Mouse (Mus musculus) liver, postnatal 0 days (tissue): ENCODE measurements at regions not wholly inside any gene's neighbourhood (a gene's known extent, or its start where the extent isn't known, plus 50 kb on each side); places are given as distances from the start of the nearest gene placed in this dataset.
"Not testable (repeated sequence)": the region's sequence is repeated elsewhere in the genome, so short reads cannot be mapped to it uniquely, and the experiment has no call there.

Experiments used
- ATAC-seq: fragments of 200-750 bp; cut with Nextera tagmentation; 2 replicates; pipeline ENCODE4 v1.8.0; 2017; ENCODE audit warnings: mild to moderate bottlenecking, moderate library complexity
- DNase-seq: peaks from one replicate; pipeline ENCODE4 v3.0.0-alpha.2; 2016
- H3K27ac ChIP-seq: fragments of 300-500 bp; sonication (generic); 2 replicates; pipeline ENCODE4 v1.5.1; 2014; ENCODE audit warnings: antibody characterized with exemption, moderate library complexity, mild to moderate bottlenecking, low read depth
- H3K27me3 ChIP-seq: fragments of 300-500 bp; sonication (generic); 2 replicates; pipeline ENCODE4 v1.6.1; 2014; ENCODE audit warnings: low read length, control low read depth, mixed read lengths; ENCODE audit not compliant: insufficient read depth
- H3K36me3 ChIP-seq: fragments of 300-500 bp; sonication (generic); replicated peaks from 2 replicates; pipeline ENCODE4 v1.6.1; 2014; ENCODE audit warnings: mild to moderate bottlenecking, control low read depth, low read length, moderate library complexity, mixed read lengths; ENCODE audit not compliant: insufficient read depth
- H3K4me1 ChIP-seq: fragments of 300-500 bp; sonication (generic); 2 replicates; pipeline ENCODE4 v1.6.1; 2014; ENCODE audit warnings: antibody characterized with exemption, mild to moderate bottlenecking, control low read depth; ENCODE audit not compliant: insufficient read depth
- H3K4me2 ChIP-seq: fragments of 300-500 bp; sonication (generic); 2 replicates; pipeline ENCODE4 v1.6.1; 2014; ENCODE audit warnings: low read depth, mild to moderate bottlenecking, low read length, moderate library complexity, mixed read lengths
- H3K4me3 ChIP-seq: fragments of 300-500 bp; sonication (generic); 2 replicates; pipeline ENCODE4 v1.5.1; 2014; ENCODE audit warnings: low read depth, low read length
- H3K9ac ChIP-seq: fragments of 300-500 bp; sonication (generic); replicated peaks from 2 replicates; pipeline ENCODE4 v1.6.1; 2014; ENCODE audit warnings: mild to moderate bottlenecking, moderate library complexity
- H3K9me3 ChIP-seq: fragments of 300-500 bp; sonication (generic); 2 replicates; pipeline ENCODE4 v1.6.1; 2016; ENCODE audit warnings: mild to moderate bottlenecking, control low read depth, low read length, mixed read lengths
- CTCF ChIP-seq: sonication (generic); IDR thresholded peaks from 2 replicates; pipeline ENCODE4 v1.5.1; 2016; ENCODE audit warnings: antibody characterized with exemption, low read depth
- EP300 ChIP-seq: IDR thresholded peaks from 2 replicates; pipeline ENCODE4 v1.6.1; 2016; ENCODE audit warnings: antibody characterized with exemption, low read depth, mild to moderate bottlenecking
- WGBS: fragments of 180-500 bp; shearing (Covaris S2); extraction: QIAGEN DNeasy Blood & Tissue Kit; methylation state at CpG from one replicate; pipeline ENCODE4 v1.1.7; 2014; ENCODE audit not compliant: insufficient replicate concordance; 5-methylcytosine and 5-hydroxymethylcytosine counted together

DNA sequence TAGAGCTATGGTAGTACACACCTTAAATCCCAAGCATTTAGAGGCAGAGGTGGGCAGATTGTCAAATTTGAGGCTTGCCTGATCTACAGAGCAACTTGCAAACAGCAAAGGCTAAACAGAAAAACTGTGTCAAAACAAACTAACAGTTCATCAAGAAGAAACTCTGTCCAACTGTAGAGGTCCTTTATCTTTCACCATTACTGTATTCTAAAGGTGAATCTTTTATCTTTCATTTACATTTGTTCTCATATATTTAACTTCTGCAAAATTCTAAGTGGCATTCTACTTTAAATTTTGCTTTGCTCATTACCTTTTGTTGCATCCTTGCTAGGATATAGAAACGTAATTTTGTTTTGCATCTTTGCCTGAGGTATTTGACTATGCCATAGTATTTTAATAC lies 967.5 kb upstream of the Cntn5 start:
- ATAC-seq = no peak
- H3K27ac ChIP-seq = no peak overlapping the region
- H3K4me2 ChIP-seq = no peak overlapping the region
- TF ChIP-seq CTCF (no peak), EP300 (no peak)
- H3K36me3 ChIP-seq = no peaks in the 10 kb centered on the region
- 60% methylated on average over 1 of the region's 1 CpGs for WGBS
- H3K9ac ChIP-seq = no peak overlapping the region
- H3K4me1 ChIP-seq = no peaks in the 10 kb centered on the region
- no peaks in the 10 kb centered on the region for H3K27me3 ChIP-seq
- H3K4me3 ChIP-seq = no peak overlapping the region
- no peak for DNase-seq
- H3K9me3 ChIP-seq = no peaks in the 10 kb centered on the region

DNA sequence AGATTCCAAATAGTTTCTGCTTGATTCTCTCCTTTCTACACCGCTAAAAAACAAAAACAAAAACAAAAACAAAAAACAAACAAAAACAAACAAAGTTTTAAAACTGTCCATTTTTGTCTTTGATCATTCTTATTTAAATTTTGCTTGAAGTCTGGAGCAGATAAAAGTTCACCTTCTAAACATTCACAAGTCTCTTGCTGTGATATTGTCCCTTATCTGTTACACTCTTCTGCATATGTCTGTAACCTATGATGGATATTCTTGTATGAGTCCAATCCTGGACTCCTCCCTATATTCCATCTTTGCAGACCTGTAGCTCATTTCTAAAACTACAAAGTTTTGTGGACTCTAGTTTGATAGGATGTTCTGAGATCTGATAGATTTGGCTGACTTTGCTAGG lies 966.9 kb upstream of the Cntn5 start:
- WGBS = 79% methylated on average over 1 of the region's 1 CpGs

DNA sequence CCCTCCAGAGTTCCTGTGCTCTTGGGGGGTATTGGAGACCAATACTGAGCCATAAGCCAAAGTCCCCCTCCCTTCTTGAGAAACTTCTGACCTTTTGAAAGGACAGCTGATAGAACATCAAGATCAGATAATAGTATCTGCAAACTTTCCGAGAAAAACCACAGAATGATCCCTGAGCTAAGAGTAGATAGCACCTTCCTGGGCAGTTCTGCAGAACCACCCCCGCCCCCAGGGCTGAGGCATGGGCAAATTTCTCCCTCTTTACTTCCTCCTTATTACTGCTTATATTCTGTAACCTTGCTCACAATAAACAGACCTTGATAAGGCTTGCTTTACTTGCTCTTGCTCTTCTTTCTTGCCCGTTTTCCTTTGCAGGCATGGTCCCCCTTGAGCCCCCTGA lies 944.1 kb upstream of the Cntn5 start:
- not testable (repeated sequence) for H3K9me3 ChIP-seq
- 58% methylated on average over 3 of the region's 3 CpGs for WGBS

More for the DNA sequence above, 966.9 kb upstream of the Cntn5 start:
- ATAC-seq (no peak), DNase-seq (no peak)
- no peak overlapping the region for H3K4me2 ChIP-seq
- H3K9me3 ChIP-seq = no peaks in the 10 kb centered on the region
- H3K4me3 ChIP-seq = no peak overlapping the region
- H3K9ac ChIP-seq = no peak overlapping the region
- H3K27ac ChIP-seq = no peak overlapping the region
- TF ChIP-seq CTCF = no peak
- TF ChIP-seq EP300 = no peak
- no peaks in the 10 kb centered on the region for H3K36me3 ChIP-seq
- H3K4me1 ChIP-seq = no peaks in the 10 kb centered on the region
- no peaks in the 10 kb centered on the region for H3K27me3 ChIP-seq

More for the DNA sequence above, 944.1 kb upstream of the Cntn5 start:
- DNase-seq, H3K36me3 ChIP-seq, H3K4me1 ChIP-seq, H3K27me3 ChIP-seq, ATAC-seq, H3K9ac ChIP-seq, H3K4me3 ChIP-seq, H3K27ac ChIP-seq, H3K4me2 ChIP-seq: not testable (repeated sequence)
